Mouse (Mus musculus) midbrain, embryonic 11.5 days (tissue): ENCODE data around the gene Tenm4. TPM values are rescaled to one million over a fixed set of nuclear protein-coding genes. Genes with fewer than 3 reads are reported as not detected.
A peak's percentile ranks its signal among the peaks of the same experiment; 100 is the strongest.

Source experiments
- ATAC-seq: fragments of 200-750 bp; cut with Nextera tagmentation; 2 replicates; pipeline ENCODE4 v1.8.0; 2017; ENCODE audit warnings: moderate TSS enrichment, moderate library complexity; ENCODE audit not compliant: low FRiP score
- DNase-seq: peaks from one replicate; pipeline ENCODE4 v3.0.0; 2015; ENCODE audit warnings: low spot score; ENCODE audit errors: missing footprints
- H3K27ac ChIP-seq: fragments of 300-500 bp; sonication (generic); 2 replicates; pipeline ENCODE4 v1.5.1; 2014; ENCODE audit warnings: low read depth, low read length
- H3K27me3 ChIP-seq: fragments of 300-500 bp; sonication (generic); 2 replicates; pipeline ENCODE4 v1.6.1; 2014; ENCODE audit warnings: mild to moderate bottlenecking, low read length, moderate library complexity, mixed read lengths; ENCODE audit not compliant: control insufficient read depth, insufficient read depth
- H3K36me3 ChIP-seq: fragments of 300-500 bp; sonication (generic); 2 replicates; pipeline ENCODE4 v1.6.1; 2014; ENCODE audit warnings: mild to moderate bottlenecking, low read length, moderate library complexity, mixed read lengths; ENCODE audit not compliant: control insufficient read depth, insufficient read depth
- H3K4me1 ChIP-seq: fragments of 300-500 bp; sonication (generic); 2 replicates; pipeline ENCODE4 v1.6.1; 2014; ENCODE audit warnings: low read length; ENCODE audit not compliant: control insufficient read depth, insufficient read depth
- H3K4me2 ChIP-seq: fragments of 300-500 bp; sonication (generic); 2 replicates; pipeline ENCODE4 v1.6.1; 2014; ENCODE audit warnings: mild to moderate bottlenecking, moderate library complexity
- H3K4me3 ChIP-seq: fragments of 300-500 bp; sonication (generic); 2 replicates; pipeline ENCODE4 v1.5.1; 2014; ENCODE audit warnings: low read depth, low read length
- H3K9ac ChIP-seq: fragments of 300-500 bp; sonication (generic); 2 replicates; pipeline ENCODE4 v1.6.1; 2014; ENCODE audit warnings: low read length
- H3K9me3 ChIP-seq: fragments of 300-500 bp; sonication (generic); 2 replicates; pipeline ENCODE4 v1.6.1; 2016; ENCODE audit warnings: low read length; ENCODE audit not compliant: control insufficient read depth
- WGBS: fragments of 180-500 bp; shearing (Covaris S2); extraction: QIAGEN DNeasy Blood & Tissue Kit; methylation state at CpG from one replicate; pipeline ENCODE4 v1.1.7; 2014; 5-methylcytosine and 5-hydroxymethylcytosine counted together
- polyA plus RNA-seq: library from polyadenylated mRNA; unstranded; fragments of >200 nt; fragmentation: Nextera tagmentation; extraction: Ambion mirVana; gene quantifications from 2 replicates; pipeline ENCODE4 v1.2.1, GENCODE M21; 2014

Gene Tenm4
- polyA plus RNA-seq, 1 experiment from 2014 or later, result 24.8 TPM

DNA sequence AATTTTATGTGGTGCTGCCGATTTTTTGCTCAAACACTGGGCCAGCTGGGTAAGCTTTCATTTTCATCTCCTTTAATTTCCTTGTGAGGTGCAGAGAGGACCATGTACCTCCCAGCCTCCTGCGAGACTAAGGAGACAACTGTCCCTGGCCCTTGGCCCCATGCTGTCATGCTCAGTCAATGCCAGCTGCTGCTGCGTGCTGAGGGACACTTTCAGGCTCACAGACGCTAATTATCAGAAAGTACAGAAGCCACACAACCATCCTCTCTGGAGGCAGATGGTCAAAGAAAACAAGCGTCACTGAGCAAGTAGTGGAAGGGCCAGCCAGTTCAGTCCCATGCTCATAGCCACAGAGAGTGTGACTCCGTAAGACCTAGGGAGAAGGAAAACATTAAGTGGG, 287.9 kb downstream of the Tenm4 start:
- Histone ChIP-seq H3K4me1 (no peaks in the 10 kb centered on the region), H3K9me3 (no peaks in the 10 kb centered on the region), H3K27me3 (no peaks in the 10 kb centered on the region), H3K36me3 (no peaks in the 10 kb centered on the region), H3K4me2 (no peak overlapping the region), H3K9ac (no peak overlapping the region), H3K4me3 (no peak overlapping the region), H3K27ac (no peak overlapping the region)
- WGBS, result 75% methylated on average over 6 of the region's 6 CpGs
- ATAC-seq (no peak), DNase-seq (peak; percentile 61)

DNA sequence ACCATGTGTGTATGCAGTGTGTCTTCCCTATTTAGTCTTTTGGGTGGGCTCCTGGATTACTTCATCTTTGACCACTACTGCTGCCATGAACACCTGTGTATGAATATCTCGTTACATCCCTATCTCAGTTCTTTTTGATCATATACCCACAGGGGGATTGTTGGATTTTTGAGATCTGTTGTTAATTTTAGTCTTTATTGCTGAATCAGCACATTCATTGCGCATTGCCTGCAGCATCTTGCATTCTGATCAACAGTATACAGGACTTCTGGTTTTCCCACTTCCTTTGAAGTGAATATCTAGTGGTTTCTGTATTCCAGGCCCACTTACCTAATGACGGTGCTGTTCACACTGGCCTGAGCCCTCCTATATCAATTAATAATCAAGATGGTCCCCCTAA, 295.7 kb downstream of the Tenm4 start:
- Histone ChIP-seq H3K4me3 (no peak overlapping the region), H3K27ac (no peak overlapping the region), H3K4me1 (no peaks in the 10 kb centered on the region), H3K36me3 (no peaks in the 10 kb centered on the region), H3K27me3 (no peaks in the 10 kb centered on the region), H3K4me2 (no peak overlapping the region), H3K9me3 (no peaks in the 10 kb centered on the region), H3K9ac (no peak overlapping the region)
- WGBS, result 94% methylated on average over 3 of the region's 3 CpGs
- peak; percentile 19 for DNase-seq
- no peak for ATAC-seq

DNA sequence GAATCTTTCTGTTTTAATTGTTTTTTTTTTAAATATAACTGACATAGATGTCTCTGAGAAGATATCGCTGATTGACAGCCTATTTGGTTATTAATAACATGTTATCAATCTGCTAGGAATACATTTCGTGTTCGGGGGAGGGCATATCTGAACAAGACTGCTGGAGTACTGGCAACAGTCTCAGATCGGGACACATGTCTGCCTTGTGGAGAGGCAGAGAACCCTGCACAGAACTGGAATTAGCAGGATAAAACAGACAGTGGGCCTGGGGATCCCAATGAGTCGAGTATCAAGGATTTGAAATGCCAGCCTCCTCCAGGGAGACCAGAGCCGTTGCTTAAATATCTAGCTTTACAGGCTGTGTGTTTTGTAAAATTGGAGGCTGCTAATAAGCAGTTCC, 299.8 kb downstream of the Tenm4 start:
- 88% methylated on average over 6 of the region's 6 CpGs for WGBS
- no peaks in the 10 kb centered on the region for H3K4me1 ChIP-seq
- no peaks in the 10 kb centered on the region for H3K36me3 ChIP-seq
- DNase-seq, result peak; percentile 14
- no peak overlapping the region for H3K4me3 ChIP-seq
- no peaks in the 10 kb centered on the region for H3K27me3 ChIP-seq
- H3K9ac ChIP-seq, result no peak overlapping the region
- ATAC-seq, result no peak
- no peak overlapping the region for H3K27ac ChIP-seq
- no peaks in the 10 kb centered on the region for H3K9me3 ChIP-seq
- no peak overlapping the region for H3K4me2 ChIP-seq

DNA sequence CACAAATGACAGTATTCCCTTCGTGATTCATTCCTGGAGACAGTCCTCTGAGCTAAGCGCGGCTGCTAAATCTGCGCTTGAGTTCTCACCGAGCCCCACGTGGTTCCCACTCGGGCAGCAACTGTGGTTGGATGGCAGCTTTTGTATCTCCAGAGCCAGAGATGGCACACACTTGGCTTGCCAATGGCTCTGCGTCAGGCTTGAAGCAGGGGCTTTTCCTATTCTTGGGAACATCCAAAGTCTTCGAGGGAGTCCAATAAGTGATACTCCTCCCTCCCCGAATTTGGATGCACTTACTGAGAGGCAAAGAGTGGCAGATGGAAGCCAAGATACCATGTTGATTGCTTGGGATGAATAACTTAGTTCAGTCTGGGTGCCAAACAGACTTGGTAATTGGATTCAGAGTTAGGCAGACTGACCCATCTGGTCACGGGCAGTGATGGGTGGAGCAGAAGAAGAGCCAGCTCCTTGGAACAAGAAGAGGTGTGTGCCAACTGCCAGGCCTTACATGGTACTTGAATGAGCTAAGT, 303.6 kb downstream of the Tenm4 start:
- Histone ChIP-seq H3K4me1 (no peaks in the 10 kb centered on the region), H3K27me3 (no peaks in the 10 kb centered on the region), H3K27ac (no peak overlapping the region), H3K4me2 (no peak overlapping the region), H3K9me3 (no peaks in the 10 kb centered on the region), H3K4me3 (no peak overlapping the region), H3K36me3 (no peaks in the 10 kb centered on the region), H3K9ac (no peak overlapping the region)
- 88% methylated on average over 11 of the region's 11 CpGs for WGBS
- DNase-seq (peak; percentile 39), ATAC-seq (no peak)

DNA sequence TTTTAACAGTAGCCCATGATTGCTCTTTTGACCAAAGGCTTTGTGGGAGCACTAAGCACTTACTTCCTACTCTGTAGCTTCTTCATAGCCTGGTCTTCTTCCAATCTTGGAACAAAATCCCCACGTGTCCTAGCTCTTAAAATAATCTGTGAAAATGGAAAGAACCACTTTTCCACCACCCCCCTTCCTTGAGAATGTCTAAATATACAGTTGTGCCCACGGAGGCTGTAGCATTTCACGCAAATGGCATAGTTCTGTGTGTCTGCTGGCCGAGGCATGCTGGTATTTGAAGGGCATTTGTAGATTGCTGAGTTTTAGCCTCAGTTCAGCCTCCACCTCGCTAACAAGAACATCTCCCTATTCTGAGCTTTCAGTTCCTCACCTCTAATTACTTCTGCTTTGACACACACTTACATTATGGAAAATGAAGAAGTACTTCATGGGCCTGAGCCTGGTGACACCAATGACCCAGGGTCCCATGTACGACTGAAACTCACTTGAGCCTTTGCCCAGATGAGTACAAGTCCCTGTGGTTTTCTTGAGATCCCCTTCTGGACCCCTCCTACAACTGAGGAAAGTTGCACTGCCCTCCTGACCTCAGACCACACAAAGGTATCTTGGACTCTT, 306.1 kb downstream of the Tenm4 start:
- ATAC-seq, result no peak
- H3K9ac ChIP-seq, result no peak overlapping the region
- 85% methylated on average over 6 of the region's 6 CpGs for WGBS
- H3K36me3 ChIP-seq, result no peaks in the 10 kb centered on the region
- H3K4me1 ChIP-seq, result no peaks in the 10 kb centered on the region
- no peak overlapping the region for H3K4me2 ChIP-seq
- no peaks in the 10 kb centered on the region for H3K9me3 ChIP-seq
- no peaks in the 10 kb centered on the region for H3K27me3 ChIP-seq
- H3K27ac ChIP-seq, result no peak overlapping the region
- no peak overlapping the region for H3K4me3 ChIP-seq
- DNase-seq, result no peak

DNA sequence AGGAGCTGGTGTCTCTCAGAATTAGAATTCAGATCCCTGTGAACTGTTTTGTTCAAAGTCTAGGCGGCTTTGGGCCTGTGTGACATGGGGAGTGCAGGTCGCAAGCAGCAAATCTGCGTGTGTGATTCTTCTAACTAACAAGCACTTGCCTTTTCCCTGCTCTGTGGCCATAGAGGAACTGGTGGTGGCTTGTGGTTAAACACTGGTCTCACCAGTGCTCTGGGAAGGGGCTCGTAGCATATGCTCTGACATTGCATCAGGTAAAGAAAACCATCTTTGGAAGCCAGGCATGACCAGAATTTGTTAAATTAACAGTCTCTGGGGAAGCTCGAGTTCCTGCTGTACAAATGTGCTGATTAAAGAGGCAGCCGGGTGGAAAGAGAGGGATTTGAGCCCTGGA, 308.1 kb downstream of the Tenm4 start:
- Histone ChIP-seq H3K9ac (no peak overlapping the region), H3K27me3 (no peaks in the 10 kb centered on the region), H3K4me2 (no peak overlapping the region), H3K4me3 (no peak overlapping the region), H3K9me3 (no peaks in the 10 kb centered on the region), H3K27ac (no peak overlapping the region), H3K36me3 (no peaks in the 10 kb centered on the region), H3K4me1 (no peaks in the 10 kb centered on the region)
- 80% methylated on average over 6 of the region's 6 CpGs for WGBS
- DNase-seq (peak; percentile 82), ATAC-seq (no peak)

DNA sequence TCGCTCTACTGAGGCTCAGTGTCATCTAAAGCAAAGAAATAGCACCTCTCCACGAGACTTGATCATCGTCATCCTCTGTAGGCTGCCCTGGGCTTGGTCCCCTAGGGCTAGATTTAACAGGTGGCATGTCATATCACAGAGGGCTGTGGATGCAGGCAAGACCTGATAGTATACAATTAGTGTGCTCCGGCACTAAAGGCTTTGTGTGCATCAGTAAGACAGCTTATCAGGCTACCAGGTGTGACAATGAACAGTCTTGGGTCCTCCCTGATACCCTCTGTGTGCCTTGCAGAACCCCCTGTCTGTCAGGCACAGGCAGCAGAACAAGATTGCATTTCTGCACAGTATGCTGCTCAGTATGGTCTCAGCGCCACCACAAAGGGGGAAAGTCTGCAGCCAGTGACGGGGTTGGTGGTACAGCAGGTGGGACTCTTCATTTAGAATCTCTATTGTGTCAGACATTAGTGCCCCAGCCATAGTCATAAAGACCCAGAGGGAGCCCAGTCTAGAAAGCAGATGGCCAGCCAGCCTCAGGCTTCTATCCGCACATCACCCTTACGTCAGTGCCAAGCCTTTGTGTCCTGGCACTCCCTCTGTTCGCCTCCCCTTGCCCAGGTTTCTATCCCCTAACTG, 309.4 kb downstream of the Tenm4 start:
- H3K4me2 ChIP-seq, result no peak overlapping the region
- H3K4me1 ChIP-seq, result no peaks in the 10 kb centered on the region
- H3K27me3 ChIP-seq, result no peaks in the 10 kb centered on the region
- no peaks in the 10 kb centered on the region for H3K36me3 ChIP-seq
- ATAC-seq, result no peak
- WGBS, result 86% methylated on average over 9 of the region's 9 CpGs
- H3K27ac ChIP-seq, result no peak overlapping the region
- H3K9ac ChIP-seq, result no peak overlapping the region
- no peaks in the 10 kb centered on the region for H3K9me3 ChIP-seq
- H3K4me3 ChIP-seq, result no peak overlapping the region
- peak; percentile 64 for DNase-seq

DNA sequence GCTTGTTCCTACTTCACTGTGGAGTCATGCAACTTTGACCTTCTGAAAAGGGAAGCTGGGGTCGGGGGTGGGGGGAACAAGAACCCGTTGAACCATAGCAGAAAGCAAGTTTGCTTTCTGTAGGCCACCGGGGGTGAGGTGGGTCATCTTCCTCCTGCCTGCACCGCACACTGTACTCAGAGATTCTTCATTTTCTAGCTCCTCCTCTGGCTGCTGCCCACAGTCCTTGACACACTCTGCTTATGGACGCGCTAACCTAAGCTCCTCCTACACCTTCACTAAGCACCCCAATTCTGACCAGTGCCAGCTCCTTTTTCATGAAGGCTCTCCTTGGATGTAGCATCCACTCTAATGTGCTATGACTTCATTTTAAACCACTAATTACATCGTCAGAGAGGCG, 311.9 kb downstream of the Tenm4 start:
- H3K9ac ChIP-seq, result no peak overlapping the region
- no peak overlapping the region for H3K4me3 ChIP-seq
- peak; percentile 45 for DNase-seq
- ATAC-seq, result no peak
- H3K4me2 ChIP-seq, result no peak overlapping the region
- no peaks in the 10 kb centered on the region for H3K36me3 ChIP-seq
- no peak overlapping the region for H3K27ac ChIP-seq
- H3K27me3 ChIP-seq, result no peaks in the 10 kb centered on the region
- WGBS, result 79% methylated on average over 8 of the region's 8 CpGs
- H3K9me3 ChIP-seq, result no peaks in the 10 kb centered on the region
- H3K4me1 ChIP-seq, result no peaks in the 10 kb centered on the region

DNA sequence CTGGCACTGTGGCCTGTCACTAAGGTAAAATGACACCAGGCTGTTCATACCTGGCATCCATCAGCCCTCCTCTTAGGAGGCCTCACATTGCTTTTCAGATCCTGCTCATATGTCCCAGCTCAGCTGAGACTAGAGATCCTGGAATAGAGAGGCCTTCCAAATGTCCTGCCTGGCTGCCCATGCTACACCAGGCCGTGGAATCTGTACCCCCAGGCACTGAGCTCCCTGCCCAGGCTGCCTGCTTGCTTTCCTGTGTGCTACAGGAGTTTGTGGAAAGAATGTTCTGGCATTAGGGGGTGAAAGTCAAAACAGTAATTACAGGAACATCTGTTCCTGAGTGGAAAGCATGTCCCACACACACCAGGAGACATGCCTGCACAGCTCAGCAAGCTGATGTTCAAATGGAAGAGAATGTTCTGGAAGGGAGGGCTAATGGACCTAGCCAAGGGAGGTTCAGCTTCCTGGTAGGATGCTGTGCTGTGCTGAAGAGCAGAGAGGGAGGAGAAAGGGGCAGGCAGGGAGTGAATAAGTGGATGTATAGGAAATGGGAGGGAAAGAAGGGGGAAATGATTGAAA, 313.0 kb downstream of the Tenm4 start:
- H3K27ac ChIP-seq, result no peak overlapping the region
- H3K36me3 ChIP-seq, result no peaks in the 10 kb centered on the region
- ATAC-seq, result no peak
- DNase-seq, result peak; percentile 73
- H3K9me3 ChIP-seq, result no peaks in the 10 kb centered on the region
- H3K27me3 ChIP-seq, result no peaks in the 10 kb centered on the region
- H3K9ac ChIP-seq, result no peak overlapping the region
- H3K4me2 ChIP-seq, result no peak overlapping the region
- no peaks in the 10 kb centered on the region for H3K4me1 ChIP-seq
- H3K4me3 ChIP-seq, result no peak overlapping the region
- WGBS, result 96% methylated on average over 1 of the region's 1 CpGs
